Mouse (Mus musculus): ENCODE data around the gene Dzip1l. TPM values are rescaled to one million over a fixed set of nuclear protein-coding genes. Genes with fewer than 3 reads are reported as not detected.

Dzip1l gene
- polyA plus RNA-seq, 1 experiment from 2014 or later, result 13.3 TPM

DNA sequence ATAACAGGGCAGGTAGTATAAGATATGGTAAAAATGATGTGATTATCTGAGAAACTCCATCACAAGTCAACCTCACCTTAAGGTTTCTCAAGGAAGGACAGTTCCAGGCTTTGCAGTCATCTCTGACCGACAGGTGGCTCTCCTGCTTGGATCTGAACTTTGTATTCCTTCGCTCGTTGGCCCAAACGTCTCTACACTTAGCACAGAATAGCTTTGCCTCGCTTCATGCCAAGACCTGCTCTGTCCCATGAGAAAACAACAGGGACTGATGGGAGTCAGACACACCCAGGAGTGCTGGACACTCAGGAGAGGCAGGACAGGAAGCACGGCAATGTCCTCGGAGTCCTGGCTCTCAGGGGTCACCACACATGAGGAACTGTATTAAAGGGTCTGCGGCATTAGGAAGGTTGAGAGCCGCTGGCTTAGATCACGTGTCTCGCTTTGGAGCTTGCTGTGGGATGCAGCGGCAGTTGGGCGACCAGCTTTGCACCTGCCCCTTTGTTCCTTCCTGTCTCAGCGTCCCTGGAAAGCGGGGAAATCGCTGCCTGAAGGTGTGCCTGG, 32.4 kb downstream of the Dzip1l start:
- Histone ChIP-seq H3K4me2 (replicated peaks) (no peak overlapping the region), H3K9ac (replicated peaks) (no peak overlapping the region), H3K9me3 (no peaks in the 10 kb centered on the region), H3K27ac (replicated peaks) (no peak overlapping the region), H3K27me3 (no peaks in the 10 kb centered on the region), H3K4me3 (no peak overlapping the region), H3K4me1 (no peaks in the 10 kb centered on the region), H3K36me3 (peaks cover 7% of the 10 kb centered on the region; the same call in 1 of the 2 replicates)
- WGBS, result 80% methylated on average over 16 of the region's 16 CpGs
- ATAC-seq (replicated peaks), result no peak

- H3K27ac ChIP-seq (replicated peaks), result no peak overlapping the region
- no peaks in the 10 kb centered on the region for H3K9me3 ChIP-seq
- no peak overlapping the region for H3K4me2 ChIP-seq (replicated peaks)
- no peaks in the 10 kb centered on the region for H3K27me3 ChIP-seq
- H3K36me3 ChIP-seq, result peaks cover 8% of the 10 kb centered on the region; the same call in 1 of the 2 replicates
- WGBS, result 29% methylated on average over 7 of the region's 7 CpGs
- ATAC-seq (replicated peaks), result peak; percentile 66
- no peaks in the 10 kb centered on the region for H3K4me1 ChIP-seq
- no peak overlapping the region for H3K9ac ChIP-seq (replicated peaks)
- no peak overlapping the region for H3K4me3 ChIP-seq
Observed at GRCm38 (mm10) chr9:99662406-99662805, 33.1 kb downstream of the Dzip1l start.

DNA sequence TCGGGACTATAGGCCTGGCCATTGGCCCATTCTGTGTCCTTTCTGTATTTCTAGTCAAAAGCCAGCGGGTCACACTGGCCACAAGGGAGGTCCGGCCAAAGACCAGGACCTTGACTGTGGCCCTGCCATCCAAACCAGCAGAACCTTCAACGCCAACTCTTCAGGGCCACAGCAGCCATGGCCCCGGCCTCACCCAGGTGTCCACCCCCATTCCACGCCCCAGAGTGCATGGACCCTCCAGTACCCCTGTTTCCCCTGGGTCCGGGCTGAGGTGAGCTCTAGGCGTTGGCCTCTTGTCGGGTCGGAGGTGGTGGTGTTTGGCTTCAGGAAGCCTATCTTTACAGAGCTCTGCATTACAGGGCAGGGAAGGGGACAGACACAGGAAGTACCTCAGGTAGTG, 33.6 kb downstream of the Dzip1l start:
- no peak overlapping the region for H3K4me3 ChIP-seq
- WGBS, result 94% methylated on average over 10 of the region's 10 CpGs
- H3K9ac ChIP-seq (replicated peaks), result no peak overlapping the region
- no peak overlapping the region for H3K27ac ChIP-seq (replicated peaks)
- H3K4me1 ChIP-seq, result no peaks in the 10 kb centered on the region
- H3K27me3 ChIP-seq, result no peaks in the 10 kb centered on the region
- H3K36me3 ChIP-seq, result peaks cover 13% of the 10 kb centered on the region
- H3K4me2 ChIP-seq (replicated peaks), result no peak overlapping the region
- peak; percentile 35 for ATAC-seq (replicated peaks)
- H3K9me3 ChIP-seq, result no peaks in the 10 kb centered on the region

GRCm38 (mm10) chr9:99667596-99667995, 38.3 kb downstream of the Dzip1l start:
- 85% methylated on average over 8 of the region's 8 CpGs for whole genome bisulfite sequencing
- Histone ChIP-seq H3K4me1 (no peaks in the 10 kb centered on the region), H3K27ac (replicated peaks) (no peak overlapping the region), H3K9me3 (no peaks in the 10 kb centered on the region), H3K27me3 (no peaks in the 10 kb centered on the region), H3K4me3 (no peak overlapping the region), H3K36me3 (peaks cover 30% of the 10 kb centered on the region), H3K9ac (replicated peaks) (no peak overlapping the region), H3K4me2 (replicated peaks) (no peak overlapping the region)
- ATAC-seq (replicated peaks), result no peak

GRCm38 (mm10) chr9:99671603-99672002, 42.3 kb downstream of the Dzip1l start:
- Histone ChIP-seq H3K9me3 (no peaks in the 10 kb centered on the region), H3K4me1 (no peaks in the 10 kb centered on the region), H3K4me2 (replicated peaks) (no peak overlapping the region), H3K36me3 (peaks cover 24% of the 10 kb centered on the region), H3K27me3 (no peaks in the 10 kb centered on the region), H3K27ac (replicated peaks) (no peak overlapping the region), H3K4me3 (no peak overlapping the region), H3K9ac (replicated peaks) (no peak overlapping the region)
- WGBS, result 38% methylated on average over 2 of the region's 2 CpGs
- no peak for ATAC-seq (replicated peaks)

- Histone ChIP-seq H3K27ac (replicated peaks) (no peak overlapping the region), H3K27me3 (no peaks in the 10 kb centered on the region), H3K9ac (replicated peaks) (no peak overlapping the region), H3K4me3 (no peak overlapping the region), H3K36me3 (no peaks in the 10 kb centered on the region), H3K4me1 (no peaks in the 10 kb centered on the region), H3K4me2 (replicated peaks) (no peak overlapping the region), H3K9me3 (no peaks in the 10 kb centered on the region)
- 87% methylated on average over 3 of the region's 3 CpGs for WGBS
- ATAC-seq (replicated peaks), result no peak
Observed at GRCm38 (mm10) chr9:99675714-99676113, 46.4 kb downstream of the Dzip1l start.

DNA sequence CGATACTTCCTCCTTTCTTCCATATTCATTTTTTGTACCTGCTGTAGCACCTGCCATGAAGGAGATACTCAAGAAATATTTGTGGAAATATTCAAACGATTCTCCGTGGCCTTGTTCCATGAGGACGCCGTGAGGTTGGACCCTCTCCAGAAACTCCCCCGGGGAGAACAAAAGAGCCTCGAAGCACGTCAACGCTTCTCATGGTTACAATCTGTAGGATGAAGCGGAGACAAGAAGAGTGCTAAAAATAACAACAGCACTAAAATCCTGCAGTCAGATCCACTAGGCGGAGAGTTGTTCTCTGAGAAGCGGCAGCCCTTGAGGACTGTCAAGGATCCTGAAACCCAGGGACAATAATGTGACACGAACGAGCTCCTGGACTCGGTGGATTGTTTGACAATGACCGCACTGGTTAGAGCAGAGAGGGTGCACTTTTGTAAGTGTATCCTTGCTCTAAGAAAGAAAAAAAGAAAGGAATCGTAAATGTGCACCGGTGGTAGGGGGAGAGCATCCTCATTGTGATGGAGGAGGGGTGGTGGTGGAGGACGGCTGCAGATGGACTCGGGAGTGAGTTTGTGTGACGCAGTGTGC, 52.8 kb downstream of the Dzip1l start:
- WGBS, result 54% methylated on average over 21 of the region's 21 CpGs
- Histone ChIP-seq H3K27ac (replicated peaks) (no peak overlapping the region), H3K4me2 (replicated peaks) (peak overlapping the region; percentile 18; the same call in 1 of the 2 replicates), H3K9ac (replicated peaks) (no peak overlapping the region), H3K9me3 (no peaks in the 10 kb centered on the region), H3K4me1 (peaks cover 14% of the 10 kb centered on the region), H3K4me3 (no peak overlapping the region), H3K36me3 (no peaks in the 10 kb centered on the region), H3K27me3 (no peaks in the 10 kb centered on the region)
- peak; percentile 48; the same call in 1 of the 2 replicates for ATAC-seq (replicated peaks)

GRCm38 (mm10) chr9:99685061-99685521, 55.8 kb downstream of the Dzip1l start:
- H3K9ac ChIP-seq (replicated peaks), result no peak overlapping the region
- H3K27ac ChIP-seq (replicated peaks), result no peak overlapping the region
- H3K4me3 ChIP-seq, result no peak overlapping the region
- H3K9me3 ChIP-seq, result no peaks in the 10 kb centered on the region
- no peak; the same call in 1 of the 2 replicates for ATAC-seq (replicated peaks)
- H3K27me3 ChIP-seq, result no peaks in the 10 kb centered on the region
- WGBS, result 60% methylated on average over 5 of the region's 5 CpGs
- H3K4me2 ChIP-seq (replicated peaks), result no peak overlapping the region
- no peaks in the 10 kb centered on the region for H3K36me3 ChIP-seq
- peaks cover 14% of the 10 kb centered on the region for H3K4me1 ChIP-seq

GRCm38 (mm10) chr9:99685536-99686231, 56.4 kb downstream of the Dzip1l start:
- no peak for ATAC-seq (replicated peaks)
- H3K27ac ChIP-seq (replicated peaks), result no peak overlapping the region

DNA sequence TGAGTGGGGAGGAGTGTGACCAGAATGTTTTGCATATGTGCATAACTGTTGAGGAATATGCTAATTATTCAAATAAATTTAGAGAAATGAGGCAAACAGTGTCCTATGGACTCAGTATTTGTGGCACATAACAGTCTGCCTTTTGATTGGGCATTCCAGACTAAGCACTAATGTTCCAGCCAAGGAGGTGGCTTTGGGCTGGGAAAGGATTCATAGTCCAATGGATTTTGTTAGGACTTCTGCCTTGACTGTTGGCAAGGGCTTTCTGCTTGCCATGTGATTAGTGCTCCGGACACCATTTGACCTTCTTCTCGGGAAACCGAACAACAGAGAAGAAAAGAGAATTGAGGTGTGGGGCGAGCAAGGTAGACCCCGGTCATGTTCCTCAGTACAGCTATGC, 60.5 kb downstream of the Dzip1l start:
- H3K27me3 ChIP-seq, result no peaks in the 10 kb centered on the region
- peaks cover 8% of the 10 kb centered on the region for H3K4me1 ChIP-seq
- H3K9ac ChIP-seq (replicated peaks), result no peak overlapping the region
- WGBS, result 97% methylated on average over 5 of the region's 5 CpGs
- no peak overlapping the region for H3K4me2 ChIP-seq (replicated peaks)
- ATAC-seq (replicated peaks), result no peak
- no peaks in the 10 kb centered on the region for H3K9me3 ChIP-seq
- no peak overlapping the region for H3K4me3 ChIP-seq
- no peaks in the 10 kb centered on the region for H3K36me3 ChIP-seq
- no peak overlapping the region for H3K27ac ChIP-seq (replicated peaks)

More at GRCm38 (mm10) chr9:99685536-99686231, 56.4 kb downstream of the Dzip1l start:
- Histone ChIP-seq H3K27me3 (no peaks in the 10 kb centered on the region), H3K36me3 (no peaks in the 10 kb centered on the region), H3K4me3 (no peak overlapping the region), H3K4me2 (replicated peaks) (no peak overlapping the region), H3K9me3 (no peaks in the 10 kb centered on the region), H3K4me1 (peaks cover 14% of the 10 kb centered on the region), H3K9ac (replicated peaks) (no peak overlapping the region)
- 80% methylated on average over 5 of the region's 5 CpGs for WGBS

GRCm38 (mm10) chr9:99690386-99690785, 61.1 kb downstream of the Dzip1l start:
- Histone ChIP-seq H3K4me3 (no peak overlapping the region), H3K27ac (replicated peaks) (no peak overlapping the region), H3K4me1 (peaks cover 2% of the 10 kb centered on the region), H3K4me2 (replicated peaks) (no peak overlapping the region), H3K36me3 (no peaks in the 10 kb centered on the region), H3K9me3 (no peaks in the 10 kb centered on the region), H3K27me3 (no peaks in the 10 kb centered on the region), H3K9ac (replicated peaks) (no peak overlapping the region)
- 93% methylated on average over 7 of the region's 7 CpGs for WGBS
- ATAC-seq (replicated peaks), result no peak

- no peaks in the 10 kb centered on the region for H3K27me3 ChIP-seq
- no peak overlapping the region for H3K9ac ChIP-seq (replicated peaks)
- no peak for ATAC-seq (replicated peaks)
Observed at GRCm38 (mm10) chr9:99694961-99695360, 65.7 kb downstream of the Dzip1l start.

More at GRCm38 (mm10) chr9:99694961-99695360, 65.7 kb downstream of the Dzip1l start:
- H3K4me2 ChIP-seq (replicated peaks), result no peak overlapping the region
- H3K9me3 ChIP-seq, result no peaks in the 10 kb centered on the region
- 67% methylated on average over 7 of the region's 7 CpGs for WGBS
- no peak overlapping the region for H3K27ac ChIP-seq (replicated peaks)
- no peak overlapping the region for H3K4me3 ChIP-seq
- H3K4me1 ChIP-seq, result no peaks in the 10 kb centered on the region
- no peaks in the 10 kb centered on the region for H3K36me3 ChIP-seq
